Mouse (Mus musculus) lung, embryonic 15.5 days (tissue): Measurements from ENCODE around the gene Vgll4. TPM values are rescaled to one million over a fixed set of nuclear protein-coding genes. Genes with fewer than 3 reads are reported as not detected.
A peak's percentile ranks its signal among the peaks of the same experiment; 100 is the strongest.

ENCODE experiments used
- ATAC-seq: fragments of 200-750 bp; cut with Nextera tagmentation; 2 replicates; pipeline ENCODE4 v1.8.0; 2017; ENCODE audit warnings: moderate number of reproducible peaks, borderline replicate concordance; ENCODE audit not compliant: low FRiP score, low TSS enrichment; ENCODE audit errors: extremely low read depth
- H3K27ac ChIP-seq: fragments of 300-500 bp; sonication (generic); 2 replicates; pipeline ENCODE4 v1.5.1; 2015; ENCODE audit warnings: moderate library complexity, mild to moderate bottlenecking, inconsistent platforms
- H3K27me3 ChIP-seq: fragments of 300-500 bp; sonication (generic); 2 replicates; pipeline ENCODE4 v1.6.1; 2015; ENCODE audit warnings: inconsistent platforms
- H3K36me3 ChIP-seq: fragments of 300-500 bp; sonication (generic); 2 replicates; pipeline ENCODE4 v1.6.1; 2015; ENCODE audit warnings: inconsistent platforms
- H3K4me1 ChIP-seq: fragments of 300-500 bp; sonication (generic); 2 replicates; pipeline ENCODE4 v1.6.1; 2015; ENCODE audit warnings: inconsistent platforms
- H3K4me2 ChIP-seq: fragments of 300-500 bp; sonication (generic); 2 replicates; pipeline ENCODE4 v1.6.1; 2015; ENCODE audit warnings: inconsistent platforms, mild to moderate bottlenecking, moderate library complexity
- H3K4me3 ChIP-seq: fragments of 300-500 bp; sonication (generic); 2 replicates; pipeline ENCODE4 v1.5.1; 2015; ENCODE audit warnings: mild to moderate bottlenecking, inconsistent platforms
- H3K9ac ChIP-seq: fragments of 300-500 bp; sonication (generic); 2 replicates; pipeline ENCODE4 v1.6.1; 2015; ENCODE audit warnings: inconsistent platforms
- H3K9me3 ChIP-seq: fragments of 300-500 bp; sonication (generic); 2 replicates; pipeline ENCODE4 v1.6.1; 2016; ENCODE audit warnings: inconsistent platforms
- WGBS: fragments of 180-500 bp; shearing (Covaris S2); methylation state at CpG from one replicate; pipeline ENCODE4 v1.1.7; 2015; 5-methylcytosine and 5-hydroxymethylcytosine counted together
- polyA plus RNA-seq: library from polyadenylated mRNA; unstranded; fragments of >200 nt; fragmentation: Nextera tagmentation; extraction: Ambion mirVana; gene quantifications from 2 replicates; pipeline ENCODE4 v1.2.1, GENCODE M21; 2015

Vgll4 gene
- polyA plus RNA-seq, 1 experiment from 2014 or later, result 147 TPM

- WGBS, result 72% methylated on average over 9 of the region's 9 CpGs
- H3K9ac ChIP-seq, result no peak overlapping the region
- no peak overlapping the region for H3K4me3 ChIP-seq
- H3K27ac ChIP-seq, result no peak overlapping the region
- no peaks in the 10 kb centered on the region for H3K27me3 ChIP-seq
- peaks cover 21% of the 10 kb centered on the region for H3K4me1 ChIP-seq
- ATAC-seq, result no peak
- no peaks in the 10 kb centered on the region for H3K9me3 ChIP-seq
- no peaks in the 10 kb centered on the region for H3K36me3 ChIP-seq
- no peak overlapping the region for H3K4me2 ChIP-seq
Observed at GRCm38 (mm10) chr6:114829660-114830438, 139.9 kb downstream of the Vgll4 start.

- WGBS, result 72% methylated on average over 2 of the region's 2 CpGs
- Histone ChIP-seq H3K9ac (no peak overlapping the region), H3K27ac (no peak overlapping the region), H3K4me3 (no peak overlapping the region), H3K9me3 (no peaks in the 10 kb centered on the region), H3K4me2 (no peak overlapping the region), H3K4me1 (peaks cover 3% of the 10 kb centered on the region; the same call in 1 of the 2 replicates), H3K27me3 (no peaks in the 10 kb centered on the region), H3K36me3 (no peaks in the 10 kb centered on the region)
- no peak for ATAC-seq
Observed at GRCm38 (mm10) chr6:114826889-114827288, 142.9 kb downstream of the Vgll4 start.

GRCm38 (mm10) chr6:114821646-114822045 lies 148.1 kb downstream of the Vgll4 start:
- peaks cover 52% of the 10 kb centered on the region for H3K4me1 ChIP-seq
- no peak overlapping the region for H3K9ac ChIP-seq
- H3K4me3 ChIP-seq, result no peak overlapping the region
- H3K36me3 ChIP-seq, result no peaks in the 10 kb centered on the region
- ATAC-seq, result peak; percentile 62
- H3K27ac ChIP-seq, result peak overlapping the region; percentile 77
- WGBS, result 58% methylated on average over 7 of the region's 7 CpGs
- H3K9me3 ChIP-seq, result no peaks in the 10 kb centered on the region
- H3K4me2 ChIP-seq, result no peak overlapping the region; the same call in 1 of the 2 replicates
- no peaks in the 10 kb centered on the region for H3K27me3 ChIP-seq

- 29% methylated on average over 9 of the region's 9 CpGs for WGBS
- Histone ChIP-seq H3K27me3 (no peaks in the 10 kb centered on the region), H3K9ac (no peak overlapping the region), H3K36me3 (no peaks in the 10 kb centered on the region), H3K9me3 (no peaks in the 10 kb centered on the region), H3K4me2 (no peak overlapping the region), H3K4me1 (peaks cover 61% of the 10 kb centered on the region), H3K4me3 (no peak overlapping the region), H3K27ac (peak overlapping the region; percentile 68)
- peak; percentile 35; the same call in 1 of the 2 replicates for ATAC-seq
Observed at GRCm38 (mm10) chr6:114819971-114820481, 149.8 kb downstream of the Vgll4 start.

GRCm38 (mm10) chr6:114818471-114818870 lies 151.3 kb downstream of the Vgll4 start:
- peak overlapping the region; percentile 68 for H3K27ac ChIP-seq
- H3K9me3 ChIP-seq, result no peaks in the 10 kb centered on the region
- whole genome bisulfite sequencing, result 35% methylated on average over 6 of the region's 6 CpGs
- H3K9ac ChIP-seq, result 0 out of 2 replicates have a peak overlapping the region, but pooled peaks have one; percentile 0
- H3K4me1 ChIP-seq, result peaks cover 61% of the 10 kb centered on the region
- no peaks in the 10 kb centered on the region for H3K27me3 ChIP-seq
- no peak overlapping the region for H3K4me3 ChIP-seq
- no peaks in the 10 kb centered on the region for H3K36me3 ChIP-seq
- no peak overlapping the region for H3K4me2 ChIP-seq
- ATAC-seq, result 0 out of 2 replicates have a peak, but pooled peaks have one; percentile 19

GRCm38 (mm10) chr6:114817948-114818347 lies 151.8 kb downstream of the Vgll4 start:
- no peak overlapping the region for H3K4me2 ChIP-seq
- H3K27me3 ChIP-seq, result no peaks in the 10 kb centered on the region
- H3K4me1 ChIP-seq, result peaks cover 61% of the 10 kb centered on the region
- no peak for ATAC-seq
- H3K9ac ChIP-seq, result no peak overlapping the region
- H3K4me3 ChIP-seq, result no peak overlapping the region
- no peaks in the 10 kb centered on the region for H3K36me3 ChIP-seq
- 22% methylated on average over 11 of the region's 11 CpGs for WGBS
- peak overlapping the region; percentile 68 for H3K27ac ChIP-seq
- H3K9me3 ChIP-seq, result no peaks in the 10 kb centered on the region

- Histone ChIP-seq H3K9me3 (no peaks in the 10 kb centered on the region), H3K27me3 (no peaks in the 10 kb centered on the region), H3K9ac (no peak overlapping the region), H3K4me2 (no peak overlapping the region), H3K27ac (no peak overlapping the region), H3K4me3 (no peak overlapping the region), H3K36me3 (no peaks in the 10 kb centered on the region), H3K4me1 (peaks cover 55% of the 10 kb centered on the region)
- WGBS, result 92% methylated on average over 5 of the region's 5 CpGs
- ATAC-seq, result no peak
Observed at GRCm38 (mm10) chr6:114814882-114815650, 154.7 kb downstream of the Vgll4 start.

- no peaks in the 10 kb centered on the region for H3K27me3 ChIP-seq
- WGBS, result 60% methylated on average over 6 of the region's 6 CpGs
- no peak overlapping the region for H3K4me3 ChIP-seq
- peaks cover 54% of the 10 kb centered on the region for H3K4me1 ChIP-seq
- no peaks in the 10 kb centered on the region for H3K36me3 ChIP-seq
- no peak overlapping the region for H3K27ac ChIP-seq
- H3K9ac ChIP-seq, result no peak overlapping the region
- no peaks in the 10 kb centered on the region for H3K9me3 ChIP-seq
- no peak overlapping the region for H3K4me2 ChIP-seq
- no peak for ATAC-seq
Observed at GRCm38 (mm10) chr6:114814199-114814881, 155.5 kb downstream of the Vgll4 start.

GRCm38 (mm10) chr6:114812779-114813178 lies 157.0 kb downstream of the Vgll4 start:
- Histone ChIP-seq H3K27me3 (no peaks in the 10 kb centered on the region), H3K4me3 (no peak overlapping the region), H3K4me2 (no peak overlapping the region), H3K36me3 (no peaks in the 10 kb centered on the region), H3K9ac (no peak overlapping the region), H3K9me3 (no peaks in the 10 kb centered on the region), H3K27ac (no peak overlapping the region), H3K4me1 (peaks cover 43% of the 10 kb centered on the region)
- WGBS, result 90% methylated on average over 4 of the region's 4 CpGs
- ATAC-seq, result no peak

- Histone ChIP-seq H3K27ac (no peak overlapping the region), H3K4me1 (peaks cover 39% of the 10 kb centered on the region), H3K4me2 (no peak overlapping the region), H3K27me3 (no peaks in the 10 kb centered on the region), H3K9ac (no peak overlapping the region), H3K36me3 (no peaks in the 10 kb centered on the region), H3K9me3 (no peaks in the 10 kb centered on the region), H3K4me3 (no peak overlapping the region)
- WGBS, result 70% methylated on average over 5 of the region's 5 CpGs
- no peak for ATAC-seq
Observed at GRCm38 (mm10) chr6:114812322-114812721, 157.5 kb downstream of the Vgll4 start.
